Mouse (Mus musculus): ENCODE measurements around the gene Plekhh3. TPM values are rescaled to one million over a fixed set of nuclear protein-coding genes. Genes with fewer than 3 reads are reported as not detected.
A peak's percentile ranks its signal among the peaks of the same experiment; 100 is the strongest.
"Not testable (repeated sequence)": the region's sequence is repeated elsewhere in the genome, so short reads cannot be mapped to it uniquely, and the experiment has no call there.

Plekhh3 gene
- polyA plus RNA-seq, 1 experiment: 18.3 TPM

GRCm38 (mm10) chr11:101127075-101127474, 44.1 kb downstream of the Plekhh3 start:
- no peak overlapping the region for H3K4me3 ChIP-seq (ENCODE audit: insufficient read depth, poor library complexity, severe bottlenecking)
- peaks cover 6% of the 10 kb centered on the region for H3K79me2 ChIP-seq (ENCODE audit: control insufficient read depth, insufficient read depth)
- no peak for TF ChIP-seq CEBPB (IDR thresholded peaks at IDR 0.05; ENCODE audit: low read depth)
- no peak for TF ChIP-seq USF1 (IDR thresholded peaks at IDR 0.05; ENCODE audit: low read depth)
- TF ChIP-seq MYOD1 (IDR thresholded peaks at IDR 0.05; ENCODE audit: control insufficient read depth, insufficient read length, low read depth): no peak
- TF ChIP-seq MAX (IDR thresholded peaks at IDR 0.05): no peak
- TF ChIP-seq CTCF (IDR thresholded peaks at IDR 0.05; ENCODE audit: control insufficient read depth, insufficient read depth, insufficient read length): no peak
- TF ChIP-seq FOSL1 (IDR thresholded peaks at IDR 0.05; ENCODE audit: insufficient read depth, low read length, poor library complexity, severe bottlenecking): no peak
- no peak for TF ChIP-seq MYOG (IDR thresholded peaks at IDR 0.05; ENCODE audit: control insufficient read depth, extremely low read depth, insufficient read length)
- H3K27me3 ChIP-seq (ENCODE audit: control insufficient read depth, insufficient read depth, insufficient read length): no peaks in the 10 kb centered on the region
- no peak overlapping the region for H3ac ChIP-seq (ENCODE audit: control insufficient read depth, insufficient read length, low read depth)
- peaks cover 38% of the 10 kb centered on the region for H3K36me3 ChIP-seq (ENCODE audit: control insufficient read depth, insufficient read depth)
- H3K79me3 ChIP-seq (ENCODE audit: low read depth): no peaks in the 10 kb centered on the region

GRCm38 (mm10) chr11:101125008-101125407, 46.1 kb downstream of the Plekhh3 start:
- not testable (repeated sequence) for H3K4me3 ChIP-seq (ENCODE audit: insufficient read depth, poor library complexity, severe bottlenecking); H3K27me3 ChIP-seq (ENCODE audit: control insufficient read depth, insufficient read depth, insufficient read length); H3ac ChIP-seq (ENCODE audit: control insufficient read depth, insufficient read length, low read depth)
- peaks cover 27% of the 10 kb centered on the region for H3K79me2 ChIP-seq (ENCODE audit: control insufficient read depth, insufficient read depth)
- H3K36me3 ChIP-seq (ENCODE audit: control insufficient read depth, insufficient read depth): peaks cover 45% of the 10 kb centered on the region
- H3K79me3 ChIP-seq (ENCODE audit: low read depth): peaks cover 15% of the 10 kb centered on the region

- not testable (repeated sequence) for H3ac ChIP-seq (ENCODE audit: control insufficient read depth, insufficient read length, low read depth); H3K4me3 ChIP-seq (ENCODE audit: insufficient read depth, poor library complexity, severe bottlenecking); H3K27me3 ChIP-seq (ENCODE audit: control insufficient read depth, insufficient read depth, insufficient read length)
- H3K79me3 ChIP-seq (ENCODE audit: low read depth): peaks cover 15% of the 10 kb centered on the region
- H3K79me2 ChIP-seq (ENCODE audit: control insufficient read depth, insufficient read depth): peaks cover 28% of the 10 kb centered on the region
- H3K36me3 ChIP-seq (ENCODE audit: control insufficient read depth, insufficient read depth): peaks cover 45% of the 10 kb centered on the region
Observed at GRCm38 (mm10) chr11:101124494-101124893, 46.7 kb downstream of the Plekhh3 start.

GRCm38 (mm10) chr11:101120545-101121188, 50.5 kb downstream of the Plekhh3 start:
- Histone ChIP-seq H3ac (ENCODE audit: control insufficient read depth, insufficient read length, low read depth) (peak overlapping the region; percentile 87), H3K27me3 (ENCODE audit: control insufficient read depth, insufficient read depth, insufficient read length) (no peaks in the 10 kb centered on the region), H3K79me2 (ENCODE audit: control insufficient read depth, insufficient read depth) (peaks cover 66% of the 10 kb centered on the region), H3K79me3 (ENCODE audit: low read depth) (peaks cover 48% of the 10 kb centered on the region), H3K36me3 (ENCODE audit: control insufficient read depth, insufficient read depth) (peaks cover 47% of the 10 kb centered on the region), H3K4me3 (ENCODE audit: insufficient read depth, poor library complexity, severe bottlenecking) (peak overlapping the region; percentile 85)
- no peak for TF ChIP-seq CTCF (IDR thresholded peaks at IDR 0.05; ENCODE audit: control insufficient read depth, insufficient read depth, insufficient read length)
- no peak for TF ChIP-seq CEBPB (IDR thresholded peaks at IDR 0.05; ENCODE audit: low read depth)
- no peak for TF ChIP-seq MAX (IDR thresholded peaks at IDR 0.05)
- no peak for TF ChIP-seq USF1 (IDR thresholded peaks at IDR 0.05; ENCODE audit: low read depth)
- TF ChIP-seq FOSL1 (IDR thresholded peaks at IDR 0.05; ENCODE audit: insufficient read depth, low read length, poor library complexity, severe bottlenecking): no peak
- no peak for TF ChIP-seq MYOD1 (IDR thresholded peaks at IDR 0.05; ENCODE audit: control insufficient read depth, insufficient read length, low read depth)

GRCm38 (mm10) chr11:101119761-101120544, 51.2 kb downstream of the Plekhh3 start, which contains the start of the genes Retreg3 and Tubg1:
Retreg3 (minus strand) TSS chr11:101119893.
Tubg1 (plus strand) TSS chr11:101119938.
- no peak for TF ChIP-seq FOSL1 (IDR thresholded peaks at IDR 0.05; ENCODE audit: insufficient read depth, low read length, poor library complexity, severe bottlenecking)
- TF ChIP-seq MAX (IDR thresholded peaks at IDR 0.05): peak; percentile 87
- Histone ChIP-seq H3K79me3 (ENCODE audit: low read depth) (peaks cover 56% of the 10 kb centered on the region), H3K4me3 (ENCODE audit: insufficient read depth, poor library complexity, severe bottlenecking) (peak within 1 kb of the TSS; percentile 85), H3ac (ENCODE audit: control insufficient read depth, insufficient read length, low read depth) (peak within 1 kb of the TSS; percentile 95), H3K27me3 (ENCODE audit: control insufficient read depth, insufficient read depth, insufficient read length) (no peaks in the 10 kb centered on the region), H3K79me2 (ENCODE audit: control insufficient read depth, insufficient read depth) (peaks cover 73% of the 10 kb centered on the region), H3K36me3 (ENCODE audit: control insufficient read depth, insufficient read depth) (peaks cover 47% of the 10 kb centered on the region)

GRCm38 (mm10) chr11:101119131-101119760, 51.9 kb downstream of the Plekhh3 start:
- Histone ChIP-seq H3K79me3 (ENCODE audit: low read depth) (peaks cover 62% of the 10 kb centered on the region), H3K79me2 (ENCODE audit: control insufficient read depth, insufficient read depth) (peaks cover 80% of the 10 kb centered on the region), H3K36me3 (ENCODE audit: control insufficient read depth, insufficient read depth) (peaks cover 45% of the 10 kb centered on the region), H3K27me3 (ENCODE audit: control insufficient read depth, insufficient read depth, insufficient read length) (no peaks in the 10 kb centered on the region), H3ac (ENCODE audit: control insufficient read depth, insufficient read length, low read depth) (peak overlapping the region; percentile 95), H3K4me3 (ENCODE audit: insufficient read depth, poor library complexity, severe bottlenecking) (peak overlapping the region; percentile 85)
- no peak for TF ChIP-seq MAX (IDR thresholded peaks at IDR 0.05)

Data from C2C12 (cell line).